Mouse (Mus musculus) lung, embryonic 14.5 days (tissue): ENCODE results near the gene Map1s. TPM values are rescaled to one million over a fixed set of nuclear protein-coding genes. Genes with fewer than 3 reads are reported as not detected.

ENCODE experiments used
- ATAC-seq: fragments of 200-750 bp; cut with Nextera tagmentation; 2 replicates; pipeline ENCODE4 v1.8.0; 2017; ENCODE audit warnings: mild to moderate bottlenecking, moderate TSS enrichment, moderate library complexity; ENCODE audit not compliant: insufficient read depth
- DNase-seq: peaks from one replicate; pipeline ENCODE4 v3.0.0-alpha.2; 2015
- H3K27ac ChIP-seq: fragments of 300-500 bp; sonication (generic); 2 replicates; pipeline ENCODE4 v1.5.1; 2014; ENCODE audit warnings: low read depth, mild to moderate bottlenecking, moderate library complexity
- H3K27me3 ChIP-seq: fragments of 300-500 bp; sonication (generic); 2 replicates; pipeline ENCODE4 v1.6.1; 2014; ENCODE audit warnings: low read length, control low read depth; ENCODE audit not compliant: insufficient read depth
- H3K36me3 ChIP-seq: fragments of 300-500 bp; sonication (generic); 2 replicates; pipeline ENCODE4 v1.6.1; 2014; ENCODE audit warnings: control low read depth; ENCODE audit not compliant: insufficient read depth
- H3K4me1 ChIP-seq: fragments of 300-500 bp; sonication (generic); 2 replicates; pipeline ENCODE4 v1.6.1; 2014; ENCODE audit warnings: antibody characterized with exemption, control low read depth; ENCODE audit not compliant: insufficient read depth
- H3K4me2 ChIP-seq: fragments of 300-500 bp; sonication (generic); 2 replicates; pipeline ENCODE4 v1.6.1; 2014; ENCODE audit warnings: mild to moderate bottlenecking
- H3K4me3 ChIP-seq: fragments of 300-500 bp; sonication (generic); 2 replicates; pipeline ENCODE4 v1.5.1; 2014; ENCODE audit warnings: low read depth, low read length
- H3K9ac ChIP-seq: fragments of 300-500 bp; sonication (generic); 2 replicates; pipeline ENCODE4 v1.6.1; 2014
- H3K9me3 ChIP-seq: fragments of 300-500 bp; sonication (generic); 2 replicates; pipeline ENCODE4 v1.6.1; 2016; ENCODE audit warnings: low read depth, low read length, control low read depth
- CTCF ChIP-seq: IDR thresholded peaks from 2 replicates; pipeline ENCODE4 v1.5.1; 2016; ENCODE audit warnings: antibody characterized with exemption, low read depth
- WGBS: fragments of 180-500 bp; shearing (Covaris S2); extraction: QIAGEN DNeasy Blood & Tissue Kit; methylation state at CpG from one replicate; pipeline ENCODE4 v1.1.7; 2014; 5-methylcytosine and 5-hydroxymethylcytosine counted together
- microRNA counts: library from miRNA; unstranded; fragments of <30 nt; microRNA quantifications from one replicate; lab custom pipeline; 2016
- microRNA-seq: library from miRNA; unstranded; fragments of <30 nt; microRNA quantifications from one replicate; pipeline ENCODE4, GENCODE M21; 2016; ENCODE audit warnings: borderline number of aligned reads
- polyA plus RNA-seq: library from polyadenylated mRNA; unstranded; fragments of >200 nt; fragmentation: Nextera tagmentation; extraction: Ambion mirVana; gene quantifications from 2 replicates; pipeline ENCODE4 v1.2.1, GENCODE M21; 2014

The Map1s gene
- polyA plus RNA-seq, 1 experiment from 2014 or later, result 54.4 TPM

GRCm38 (mm10) chr8:70941478-70941877, 35.7 kb downstream of the Map1s start:
- no peak for ATAC-seq
- 60% methylated on average over 2 of the region's 2 CpGs for WGBS
- no peak overlapping the region for H3K9ac ChIP-seq
- 0 out of 2 replicates have a peak, but pooled peaks have one; percentile 21 for TF ChIP-seq CTCF
- no peaks in the 10 kb centered on the region for H3K36me3 ChIP-seq
- DNase-seq, result no peak
- no peaks in the 10 kb centered on the region for H3K27me3 ChIP-seq
- no peak overlapping the region for H3K4me2 ChIP-seq
- no peak overlapping the region for H3K4me3 ChIP-seq
- H3K27ac ChIP-seq, result no peak overlapping the region
- no peaks in the 10 kb centered on the region for H3K4me1 ChIP-seq
- H3K9me3 ChIP-seq, result no peaks in the 10 kb centered on the region

- Histone ChIP-seq H3K4me1 (no peaks in the 10 kb centered on the region), H3K4me3 (no peak overlapping the region), H3K27me3 (no peaks in the 10 kb centered on the region), H3K36me3 (no peaks in the 10 kb centered on the region), H3K27ac (no peak overlapping the region), H3K4me2 (no peak overlapping the region), H3K9ac (no peak overlapping the region), H3K9me3 (no peaks in the 10 kb centered on the region)
- TF ChIP-seq CTCF, result no peak
- no peak for DNase-seq
- 26% methylated on average over 1 of the region's 1 CpGs for WGBS
- no peak for ATAC-seq
Observed at GRCm38 (mm10) chr8:70943187-70943586, 37.5 kb downstream of the Map1s start.

- 63% methylated on average over 1 of the region's 1 CpGs for WGBS
- Histone ChIP-seq H3K9ac (no peak overlapping the region), H3K4me2 (no peak overlapping the region), H3K9me3 (no peaks in the 10 kb centered on the region), H3K27ac (no peak overlapping the region), H3K4me1 (no peaks in the 10 kb centered on the region), H3K27me3 (no peaks in the 10 kb centered on the region), H3K4me3 (no peak overlapping the region), H3K36me3 (no peaks in the 10 kb centered on the region)
- DNase-seq (no peak), ATAC-seq (no peak)
- TF ChIP-seq CTCF, result 0 out of 2 replicates have a peak, but pooled peaks have one; percentile 28
Observed at GRCm38 (mm10) chr8:70949847-70950246, 44.1 kb downstream of the Map1s start.

GRCm38 (mm10) chr8:70960703-70961472, 55.2 kb downstream of the Map1s start:
- Histone ChIP-seq H3K36me3 (no peaks in the 10 kb centered on the region), H3K4me2 (no peak overlapping the region), H3K27me3 (no peaks in the 10 kb centered on the region), H3K4me1 (no peaks in the 10 kb centered on the region), H3K4me3 (no peak overlapping the region), H3K9me3 (no peaks in the 10 kb centered on the region), H3K9ac (no peak overlapping the region), H3K27ac (no peak overlapping the region)
- WGBS, result 63% methylated on average over 14 of the region's 14 CpGs
- DNase-seq, result peak; percentile 60
- ATAC-seq, result peak; percentile 83
- no peak for TF ChIP-seq CTCF

- ATAC-seq, result no peak
- peak; percentile 72 for TF ChIP-seq CTCF
- Histone ChIP-seq H3K27ac (no peak overlapping the region), H3K9me3 (no peaks in the 10 kb centered on the region), H3K4me2 (no peak overlapping the region), H3K9ac (no peak overlapping the region), H3K36me3 (no peaks in the 10 kb centered on the region), H3K4me1 (no peaks in the 10 kb centered on the region), H3K4me3 (no peak overlapping the region), H3K27me3 (no peaks in the 10 kb centered on the region)
- peak; percentile 62 for DNase-seq
- WGBS, result 4% methylated on average over 3 of the region's 3 CpGs
Observed at GRCm38 (mm10) chr8:70964159-70964558, 58.4 kb downstream of the Map1s start.

GRCm38 (mm10) chr8:70964861-70965260, 59.1 kb downstream of the Map1s start:
- H3K4me3 ChIP-seq, result no peak overlapping the region
- H3K27ac ChIP-seq, result no peak overlapping the region
- H3K27me3 ChIP-seq, result no peaks in the 10 kb centered on the region
- no peaks in the 10 kb centered on the region for H3K36me3 ChIP-seq
- no peaks in the 10 kb centered on the region for H3K9me3 ChIP-seq
- ATAC-seq, result no peak
- no peak for DNase-seq
- no peak for TF ChIP-seq CTCF
- no peak overlapping the region for H3K4me2 ChIP-seq
- no peaks in the 10 kb centered on the region for H3K4me1 ChIP-seq
- H3K9ac ChIP-seq, result no peak overlapping the region

MicroRNAs within 50 kb of the gene (microRNA counts, 519-probe panel; counts per million panel counts)
- microRNA mmu-miR-1969 (lab: Ali Mortazavi, UCI), result 30.5 counts per million

Small RNA genes within 50 kb of the gene (microRNA-seq; reads per million reads assigned to microRNA genes)
- gene Mir1969, result 1.4 reads per million
- 0.71 reads per million for gene Mir7067

Other genes with a start within 250 kb of the Map1s start
- gene Pgpep1, start 245.5 kb upstream of the Map1s start, polyA plus RNA-seq, result 46.6 and 48.2 TPM in 2 replicates
- 305 and 327 TPM in 2 replicates for gene Lsm4, start 232.7 kb upstream of the Map1s start, polyA plus RNA-seq
- 70.1 and 72.9 TPM in 2 replicates for gene Jund, start 207.0 kb upstream of the Map1s start, polyA plus RNA-seq
- 0.04 TPM in 1 of 2 replicates, not detected in the other for gene Iqcn, start 202.5 kb upstream of the Map1s start, polyA plus RNA-seq
- not detected in 2 replicates for gene Gm3336, start 187.4 kb upstream of the Map1s start, polyA plus RNA-seq
- gene Pde4c, start 182.2 kb upstream of the Map1s start, polyA plus RNA-seq, result 0.17 and 0.23 TPM in 2 replicates
- 10.5 and 12.0 TPM in 2 replicates for gene Rab3a, start 151.3 kb upstream of the Map1s start, polyA plus RNA-seq
- 27.9 and 29.4 TPM in 2 replicates for gene Mpv17l2, start 145.0 kb upstream of the Map1s start, polyA plus RNA-seq
- 46.5 and 52.4 TPM in 2 replicates for gene Pik3r2, start 129.2 kb upstream of the Map1s start, polyA plus RNA-seq
- gene Mast3, start 100.9 kb upstream of the Map1s start, polyA plus RNA-seq, result 16.1 and 18.0 TPM in 2 replicates
- gene Il12rb1, start 97.5 kb upstream of the Map1s start, polyA plus RNA-seq, result 0.17 TPM in 1 of 2 replicates, not detected in the other
- 4.3 and 4.4 TPM in 2 replicates for gene Arrdc2, start 66.2 kb upstream of the Map1s start, polyA plus RNA-seq
- 0.54 and 0.72 TPM in 2 replicates for gene Kcnn1, start 42.7 kb upstream of the Map1s start, polyA plus RNA-seq
- gene Ccdc124, start 32.0 kb upstream of the Map1s start, polyA plus RNA-seq, result 121 and 125 TPM in 2 replicates
- gene Slc5a5, start 13.2 kb upstream of the Map1s start, polyA plus RNA-seq, result 0.12 and 0.16 TPM in 2 replicates
- 5,317 and 5,483 TPM in 2 replicates for gene Rpl18a, start 8.5 kb upstream of the Map1s start, polyA plus RNA-seq